Mouse (Mus musculus) liver, postnatal 0 days (tissue): ENCODE results near the gene Mcidas.

Source experiments
- CTCF ChIP-seq: sonication (generic); IDR thresholded peaks from 2 replicates; pipeline ENCODE4 v1.5.1; 2016; ENCODE audit warnings: antibody characterized with exemption, low read depth
- EP300 ChIP-seq: IDR thresholded peaks from 2 replicates; pipeline ENCODE4 v1.6.1; 2016; ENCODE audit warnings: antibody characterized with exemption, low read depth, mild to moderate bottlenecking

GRCm38 (mm10) chr13:112985605-112986450 is 7.8 kb upstream of the Mcidas start:
- TF ChIP-seq CTCF (no peak), EP300 (no peak)
